Mouse (Mus musculus): ENCODE measurements around the gene Ninj1. TPM values are rescaled to one million over a fixed set of nuclear protein-coding genes. Genes with fewer than 3 reads are reported as not detected.
A peak's percentile ranks its signal among the peaks of the same experiment; 100 is the strongest.

The Ninj1 gene
- polyA plus RNA-seq, 1 experiment from 2014 or later, result 21.2 TPM

- Histone ChIP-seq H3K4me2 (no peak overlapping the region), H3K9me3 (no peaks in the 10 kb centered on the region), H3K27ac (no peak overlapping the region), H3K4me1 (no peaks in the 10 kb centered on the region), H3K27me3 (replicated peaks) (no peaks in the 10 kb centered on the region), H3K9ac (no peak overlapping the region), H3K36me3 (replicated peaks) (no peaks in the 10 kb centered on the region), H3K4me3 (no peak overlapping the region)
- 6% methylated on average over 12 of the region's 12 CpGs for WGBS
- peak; percentile 71 for ATAC-seq (replicated peaks)
These were observed 14.2 kb upstream of the Ninj1 start for GRCm38 (mm10) chr13:49172971-49173596.

- H3K9me3 ChIP-seq, result no peaks in the 10 kb centered on the region
- H3K4me3 ChIP-seq, result no peak overlapping the region
- peaks cover 5% of the 10 kb centered on the region for H3K4me1 ChIP-seq
- WGBS, result 84% methylated on average over 10 of the region's 10 CpGs
- H3K27ac ChIP-seq, result no peak overlapping the region
- no peak overlapping the region for H3K4me2 ChIP-seq
- no peaks in the 10 kb centered on the region for H3K27me3 ChIP-seq (replicated peaks)
- no peak for ATAC-seq (replicated peaks)
- no peak overlapping the region for H3K9ac ChIP-seq
- no peaks in the 10 kb centered on the region for H3K36me3 ChIP-seq (replicated peaks)
These were observed 11.8 kb upstream of the Ninj1 start for GRCm38 (mm10) chr13:49175509-49175908.

DNA sequence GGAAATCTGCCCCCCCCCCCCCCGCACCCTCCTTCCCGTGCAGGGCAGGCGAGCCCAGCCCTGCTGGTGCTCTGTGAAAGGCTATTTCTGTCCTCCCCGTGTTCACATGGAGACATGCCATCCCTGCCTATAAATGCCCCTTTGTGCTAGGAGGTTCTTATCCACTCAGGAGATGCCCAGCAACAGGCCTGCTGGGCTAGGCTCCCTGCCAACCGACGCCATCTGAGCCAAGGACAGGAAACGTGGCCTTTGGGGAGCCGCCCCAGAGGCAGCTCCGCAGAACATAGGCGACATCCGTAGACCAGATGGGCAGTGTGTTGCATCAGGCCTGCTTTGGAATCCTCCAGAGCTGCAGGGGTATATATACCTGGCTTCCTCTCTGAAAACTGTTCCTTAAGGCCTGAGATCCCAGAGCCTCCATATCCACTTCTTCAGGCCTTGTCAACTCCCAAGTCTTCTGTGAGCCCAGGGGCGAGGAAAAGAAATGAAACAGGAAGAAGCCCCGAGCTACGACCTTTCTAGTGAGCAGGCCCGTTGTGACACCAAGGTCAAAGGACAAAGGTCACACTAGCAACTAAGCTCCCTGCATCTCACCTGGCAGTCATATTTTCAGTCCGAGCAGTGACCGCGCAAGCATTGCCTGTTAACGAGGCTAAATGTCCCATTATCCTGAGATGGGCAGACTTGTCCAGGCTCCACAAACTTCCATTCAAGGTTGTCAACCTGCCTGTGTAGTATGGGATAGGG, 8.3 kb upstream of the Ninj1 start:
- no peak overlapping the region for H3K9ac ChIP-seq
- no peak overlapping the region for H3K4me2 ChIP-seq
- peaks cover 5% of the 10 kb centered on the region for H3K4me1 ChIP-seq
- no peaks in the 10 kb centered on the region for H3K36me3 ChIP-seq (replicated peaks)
- H3K27ac ChIP-seq, result no peak overlapping the region
- H3K4me3 ChIP-seq, result no peak overlapping the region
- no peaks in the 10 kb centered on the region for H3K9me3 ChIP-seq
- 61% methylated on average over 19 of the region's 19 CpGs for WGBS
- H3K27me3 ChIP-seq (replicated peaks), result no peaks in the 10 kb centered on the region
- peak; percentile 86 for ATAC-seq (replicated peaks)

DNA sequence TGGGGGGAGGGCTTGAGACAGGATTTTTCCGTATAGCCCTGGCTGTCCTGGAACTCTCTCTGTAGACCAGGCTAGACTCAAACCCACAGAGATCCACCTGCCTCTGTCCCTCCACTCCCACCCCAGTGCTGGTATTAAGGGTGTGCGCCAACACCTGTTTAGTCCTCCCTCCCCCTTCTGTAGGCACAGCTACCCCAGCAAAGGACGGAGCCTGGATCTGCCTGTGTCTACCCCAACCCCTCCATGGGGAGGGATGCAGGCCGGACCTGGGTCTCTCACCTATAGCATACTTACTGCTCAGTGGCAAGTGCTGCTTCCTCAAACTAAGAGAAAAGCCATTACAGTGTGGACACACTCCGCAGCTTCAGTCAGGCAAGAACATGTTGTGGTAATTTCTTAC, 7.0 kb upstream of the Ninj1 start:
- no peak overlapping the region for H3K27ac ChIP-seq
- H3K4me3 ChIP-seq, result no peak overlapping the region
- no peak for ATAC-seq (replicated peaks)
- 90% methylated on average over 5 of the region's 5 CpGs for WGBS
- H3K27me3 ChIP-seq (replicated peaks), result no peaks in the 10 kb centered on the region
- H3K9ac ChIP-seq, result no peak overlapping the region
- H3K4me2 ChIP-seq, result no peak overlapping the region
- H3K9me3 ChIP-seq, result no peaks in the 10 kb centered on the region
- no peaks in the 10 kb centered on the region for H3K36me3 ChIP-seq (replicated peaks)
- peaks cover 5% of the 10 kb centered on the region for H3K4me1 ChIP-seq

- Histone ChIP-seq H3K4me1 (peaks cover 5% of the 10 kb centered on the region), H3K27ac (no peak overlapping the region), H3K4me3 (no peak overlapping the region), H3K36me3 (replicated peaks) (no peaks in the 10 kb centered on the region), H3K9ac (no peak overlapping the region), H3K27me3 (replicated peaks) (no peaks in the 10 kb centered on the region), H3K4me2 (no peak overlapping the region), H3K9me3 (no peaks in the 10 kb centered on the region)
- no peak for ATAC-seq (replicated peaks)
- WGBS, result 56% methylated on average over 1 of the region's 1 CpGs
These were observed 6.6 kb upstream of the Ninj1 start for GRCm38 (mm10) chr13:49180691-49181090.

GRCm38 (mm10) chr13:49181411-49181984, 5.8 kb upstream of the Ninj1 start:
- Histone ChIP-seq H3K36me3 (replicated peaks) (no peaks in the 10 kb centered on the region), H3K4me1 (peaks cover 5% of the 10 kb centered on the region), H3K4me2 (no peak overlapping the region), H3K27ac (no peak overlapping the region), H3K4me3 (no peak overlapping the region), H3K27me3 (replicated peaks) (no peaks in the 10 kb centered on the region), H3K9me3 (no peaks in the 10 kb centered on the region), H3K9ac (no peak overlapping the region)
- ATAC-seq (replicated peaks), result no peak
- 84% methylated on average over 3 of the region's 3 CpGs for WGBS

DNA sequence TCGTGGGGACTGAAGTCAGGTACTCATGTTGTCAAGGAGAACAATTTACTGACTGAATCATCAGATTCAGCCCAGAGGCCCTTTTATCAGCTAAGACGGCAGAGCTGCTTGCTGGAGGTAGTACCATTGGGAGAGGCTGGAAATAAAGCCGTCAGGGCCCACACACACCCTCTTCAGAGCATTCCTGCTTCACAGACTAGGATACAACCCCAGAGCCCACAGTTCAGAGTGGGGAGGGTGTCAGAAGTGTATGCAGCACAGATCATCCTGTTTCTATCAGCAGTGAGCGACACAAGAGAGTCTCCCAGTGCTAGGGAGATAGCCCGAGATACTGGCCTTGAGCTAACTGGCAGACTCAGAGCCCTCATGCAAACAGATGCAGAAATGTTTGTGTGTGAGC, 4.1 kb upstream of the Ninj1 start:
- no peak overlapping the region for H3K4me3 ChIP-seq
- H3K36me3 ChIP-seq (replicated peaks), result no peaks in the 10 kb centered on the region
- no peaks in the 10 kb centered on the region for H3K27me3 ChIP-seq (replicated peaks)
- no peak overlapping the region for H3K4me2 ChIP-seq
- H3K27ac ChIP-seq, result no peak overlapping the region
- peaks cover 19% of the 10 kb centered on the region for H3K4me1 ChIP-seq
- no peak overlapping the region for H3K9ac ChIP-seq
- no peak for ATAC-seq (replicated peaks)
- no peaks in the 10 kb centered on the region for H3K9me3 ChIP-seq
- 32% methylated on average over 5 of the region's 5 CpGs for WGBS

GRCm38 (mm10) chr13:49183646-49184045, 3.6 kb upstream of the Ninj1 start:
- ATAC-seq (replicated peaks), result no peak
- WGBS, result 65% methylated on average over 5 of the region's 5 CpGs
- no peak overlapping the region for H3K4me2 ChIP-seq
- no peaks in the 10 kb centered on the region for H3K27me3 ChIP-seq (replicated peaks)
- no peaks in the 10 kb centered on the region for H3K36me3 ChIP-seq (replicated peaks)
- H3K9me3 ChIP-seq, result no peaks in the 10 kb centered on the region
- no peak overlapping the region for H3K27ac ChIP-seq
- H3K4me1 ChIP-seq, result peaks cover 22% of the 10 kb centered on the region
- no peak overlapping the region for H3K4me3 ChIP-seq
- no peak overlapping the region for H3K9ac ChIP-seq

DNA sequence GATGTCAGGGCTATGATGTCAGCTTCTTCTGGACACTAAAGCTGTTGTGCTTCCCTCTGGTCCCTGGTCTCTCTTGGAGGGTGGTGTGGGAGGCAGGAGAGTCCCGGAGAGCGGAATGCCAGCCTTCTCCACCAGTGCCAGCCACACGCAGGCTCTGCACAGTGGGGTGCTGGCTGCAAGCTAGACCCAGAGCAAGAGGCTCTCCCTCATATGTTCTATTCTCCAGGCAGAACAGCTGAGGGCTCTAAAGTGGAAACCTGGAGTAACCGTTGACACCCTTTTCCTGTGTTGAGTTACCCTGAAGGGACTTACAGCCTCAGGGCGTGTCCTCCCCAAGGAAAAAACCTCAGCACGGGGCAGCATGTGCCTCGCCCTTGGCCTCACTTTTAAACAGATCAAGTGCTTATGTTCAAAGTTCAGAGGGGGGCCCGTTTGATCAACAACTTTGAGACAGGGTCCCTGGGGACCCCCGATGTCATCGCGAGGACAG, 442 bp upstream of the Ninj1 start:
- WGBS, result 15% methylated on average over 11 of the region's 11 CpGs
- H3K36me3 ChIP-seq (replicated peaks), result no peaks in the 10 kb centered on the region
- peak overlapping the region; percentile 76 for H3K4me3 ChIP-seq
- ATAC-seq (replicated peaks), result peak; percentile 15; the same call in 1 of the 2 replicates
- H3K27ac ChIP-seq, result 0 out of 2 replicates have a peak overlapping the region, but pooled peaks have one; percentile 13
- H3K9ac ChIP-seq, result peak overlapping the region; percentile 57; the same call in 1 of the 2 replicates
- H3K9me3 ChIP-seq, result no peaks in the 10 kb centered on the region
- no peaks in the 10 kb centered on the region for H3K27me3 ChIP-seq (replicated peaks)
- peak overlapping the region; percentile 98 for H3K4me2 ChIP-seq
- peaks cover 28% of the 10 kb centered on the region for H3K4me1 ChIP-seq

DNA sequence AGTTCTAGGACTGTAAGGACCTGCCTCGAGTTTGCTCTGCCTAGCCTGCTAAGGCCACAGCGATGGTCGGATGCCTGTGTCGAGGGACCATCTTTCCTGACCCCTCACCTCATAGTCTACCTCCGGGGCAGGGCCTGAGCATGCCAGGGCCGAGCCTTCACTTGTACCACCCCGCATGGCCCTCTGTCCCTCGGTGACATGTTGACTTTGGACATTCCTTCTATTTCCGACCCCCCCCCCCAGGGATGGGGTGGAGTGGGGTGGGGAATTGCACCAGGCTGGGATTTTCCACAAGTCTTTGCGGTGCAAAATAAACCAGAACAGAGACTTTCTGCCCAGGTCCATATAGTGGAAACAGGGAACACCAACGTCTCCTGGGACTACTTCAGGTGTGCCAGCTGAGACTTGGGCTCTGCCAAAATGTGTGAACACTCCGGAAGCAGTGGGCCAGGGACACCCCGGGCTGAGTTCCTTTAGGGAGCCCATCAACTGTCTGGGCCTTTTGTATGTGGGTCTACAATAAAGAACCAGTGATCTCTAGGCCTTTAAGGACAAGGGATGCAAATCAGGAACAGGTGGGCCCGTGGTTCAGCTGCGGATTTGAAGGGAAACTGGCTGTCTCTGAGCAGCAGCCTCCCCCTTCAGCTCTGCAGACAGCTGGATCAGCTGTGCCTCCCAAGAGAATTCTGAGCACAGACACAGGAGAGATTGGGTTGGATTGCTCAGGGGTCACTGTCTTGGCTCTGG, 1.1 kb downstream of the Ninj1 start:
- Histone ChIP-seq H3K4me1 (peaks cover 29% of the 10 kb centered on the region), H3K9ac (peak overlapping the region; percentile 57), H3K4me3 (peak overlapping the region; percentile 76), H3K9me3 (no peaks in the 10 kb centered on the region), H3K27ac (no peak overlapping the region), H3K36me3 (replicated peaks) (no peaks in the 10 kb centered on the region), H3K27me3 (replicated peaks) (no peaks in the 10 kb centered on the region), H3K4me2 (peak overlapping the region; percentile 98)
- WGBS, result 27% methylated on average over 15 of the region's 15 CpGs
- ATAC-seq (replicated peaks), result peak; percentile 39; the same call in 1 of the 2 replicates

- no peaks in the 10 kb centered on the region for H3K27me3 ChIP-seq (replicated peaks)
- H3K9me3 ChIP-seq, result no peaks in the 10 kb centered on the region
- H3K36me3 ChIP-seq (replicated peaks), result no peaks in the 10 kb centered on the region
- no peak overlapping the region for H3K27ac ChIP-seq
- H3K4me2 ChIP-seq, result no peak overlapping the region
- WGBS, result 68% methylated on average over 2 of the region's 2 CpGs
- no peak overlapping the region for H3K9ac ChIP-seq
- peaks cover 29% of the 10 kb centered on the region for H3K4me1 ChIP-seq
- no peak for ATAC-seq (replicated peaks)
- H3K4me3 ChIP-seq, result no peak overlapping the region
These were observed 1.7 kb downstream of the Ninj1 start for GRCm38 (mm10) chr13:49188966-49189360.

Data from midbrain, embryonic 15.5 days (tissue).